Mouse (Mus musculus) heart, embryonic 13.5 days (tissue): ENCODE results near the gene Hmx1. TPM values are rescaled to one million over a fixed set of nuclear protein-coding genes. Genes with fewer than 3 reads are reported as not detected.
A peak's percentile ranks its signal among the peaks of the same experiment; 100 is the strongest.

Experiments used
- ATAC-seq: fragments of 200-750 bp; cut with Nextera tagmentation; 2 replicates; pipeline ENCODE4 v1.8.0; 2017; ENCODE audit warnings: moderate TSS enrichment; ENCODE audit not compliant: insufficient number of reproducible peaks, low FRiP score, low TSS enrichment; ENCODE audit errors: extremely low read depth
- H3K27ac ChIP-seq: fragments of 300-500 bp; sonication (generic); replicated peaks from 2 replicates; pipeline ENCODE4 v1.5.1; 2015; ENCODE audit warnings: moderate library complexity, mild to moderate bottlenecking, inconsistent platforms
- H3K27me3 ChIP-seq: fragments of 300-500 bp; sonication (generic); replicated peaks from 2 replicates; pipeline ENCODE4 v1.6.1; 2015; ENCODE audit warnings: mild to moderate bottlenecking, inconsistent platforms
- H3K36me3 ChIP-seq: fragments of 300-500 bp; sonication (generic); 2 replicates; pipeline ENCODE4 v1.6.1; 2015; ENCODE audit warnings: mild to moderate bottlenecking, inconsistent platforms
- H3K4me1 ChIP-seq: fragments of 300-500 bp; sonication (generic); 2 replicates; pipeline ENCODE4 v1.6.1; 2015; ENCODE audit warnings: inconsistent platforms
- H3K4me2 ChIP-seq: fragments of 300-500 bp; sonication (generic); 2 replicates; pipeline ENCODE4 v1.6.1; 2015; ENCODE audit warnings: inconsistent platforms, mild to moderate bottlenecking, moderate library complexity
- H3K4me3 ChIP-seq: fragments of 300-500 bp; sonication (generic); 2 replicates; pipeline ENCODE4 v1.5.1; 2015; ENCODE audit warnings: moderate library complexity, mild to moderate bottlenecking, inconsistent platforms
- H3K9ac ChIP-seq: fragments of 300-500 bp; sonication (generic); 2 replicates; pipeline ENCODE4 v1.6.1; 2015; ENCODE audit warnings: inconsistent platforms, mild to moderate bottlenecking, moderate library complexity
- H3K9me3 ChIP-seq: fragments of 300-500 bp; sonication (generic); 2 replicates; pipeline ENCODE4 v1.6.1; 2016; ENCODE audit warnings: inconsistent platforms
- WGBS: fragments of 180-500 bp; shearing (Covaris S2); methylation state at CpG from one replicate; pipeline ENCODE4 v1.1.7; 2015; ENCODE audit warnings: mixed read lengths; 5-methylcytosine and 5-hydroxymethylcytosine counted together
- polyA plus RNA-seq: library from polyadenylated mRNA; unstranded; fragments of >200 nt; fragmentation: Nextera tagmentation; extraction: Ambion mirVana; gene quantifications from 2 replicates; pipeline ENCODE4 v1.2.1, GENCODE M21; 2015

Gene Hmx1
- polyA plus RNA-seq, result 0.13 TPM in 1 of 2 replicates, not detected in the other

DNA sequence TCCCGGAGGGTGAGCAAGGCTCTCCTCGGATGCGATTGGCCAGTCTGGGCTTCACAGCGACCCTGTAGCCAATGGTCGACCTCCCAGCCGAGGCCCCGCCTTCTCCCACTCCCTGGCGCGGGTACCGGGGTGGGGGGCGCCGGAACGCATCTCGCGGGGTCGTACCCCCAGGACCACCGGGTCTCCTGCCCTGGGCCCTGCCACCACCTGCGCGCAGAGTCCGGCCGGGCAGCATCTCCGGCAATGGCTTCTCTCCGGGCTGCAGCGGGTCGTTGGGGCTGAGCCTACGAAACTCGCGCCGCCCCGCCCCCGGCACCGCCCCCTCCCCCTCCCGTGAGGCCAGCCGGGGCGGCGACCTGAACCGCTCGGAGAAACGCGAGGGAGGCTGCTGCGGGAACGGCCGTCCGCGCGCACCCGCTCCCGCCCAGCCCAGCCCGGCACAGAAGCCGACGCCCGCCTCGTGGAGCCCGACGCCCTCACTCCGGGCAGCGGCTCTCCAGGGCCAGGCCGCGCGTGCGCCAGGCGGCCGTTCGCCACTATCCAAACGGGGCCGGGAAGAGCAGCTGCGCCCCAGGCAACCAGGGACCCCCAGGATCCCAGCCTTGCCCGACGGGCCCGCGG is at the start of gene Hmx1:
TSS of gene Hmx1 (plus strand) at position 618 of the 621 bp plus-strand sequence.
- ATAC-seq, result 0 out of 2 replicates have a peak, but pooled peaks have one; percentile 47
- H3K36me3 ChIP-seq, result no peaks in the 10 kb centered on the region
- H3K9ac ChIP-seq, result no peak within 1 kb of the TSS
- peak within 1 kb of the TSS; percentile 75 for H3K4me2 ChIP-seq
- peaks cover 27% of the 10 kb centered on the region for H3K4me1 ChIP-seq
- WGBS, result under 1% methylated on average over 54 of the region's 71 CpGs
- H3K4me3 ChIP-seq, result peak within 1 kb of the TSS; percentile 60
- H3K27me3 ChIP-seq, result peaks cover 100% of the 10 kb centered on the region
- no peaks in the 10 kb centered on the region for H3K9me3 ChIP-seq
- no peak within 1 kb of the TSS for H3K27ac ChIP-seq

DNA sequence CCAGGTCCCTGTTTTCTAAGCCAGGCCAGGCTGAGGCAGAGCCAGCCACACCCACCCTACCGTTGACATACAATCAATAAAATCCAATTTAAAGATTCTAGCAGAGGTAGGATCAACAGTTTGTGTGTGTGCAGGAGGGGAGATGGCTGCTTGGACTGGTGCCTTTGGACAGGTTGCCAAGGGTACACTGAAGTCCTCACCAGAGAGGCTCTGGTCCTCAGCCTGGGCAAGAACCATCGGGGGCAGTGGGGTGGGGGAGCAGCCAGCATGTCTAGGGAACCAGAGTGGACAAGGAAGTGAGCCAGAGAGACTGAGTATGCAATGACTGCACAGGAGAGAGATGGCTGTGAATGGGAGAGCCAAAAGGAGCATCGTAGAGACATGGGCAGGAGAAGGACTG is 43.8 kb upstream of the Hmx1 start:
- no peak overlapping the region for H3K27ac ChIP-seq
- peaks cover 65% of the 10 kb centered on the region for H3K27me3 ChIP-seq
- no peak overlapping the region for H3K4me2 ChIP-seq

DNA sequence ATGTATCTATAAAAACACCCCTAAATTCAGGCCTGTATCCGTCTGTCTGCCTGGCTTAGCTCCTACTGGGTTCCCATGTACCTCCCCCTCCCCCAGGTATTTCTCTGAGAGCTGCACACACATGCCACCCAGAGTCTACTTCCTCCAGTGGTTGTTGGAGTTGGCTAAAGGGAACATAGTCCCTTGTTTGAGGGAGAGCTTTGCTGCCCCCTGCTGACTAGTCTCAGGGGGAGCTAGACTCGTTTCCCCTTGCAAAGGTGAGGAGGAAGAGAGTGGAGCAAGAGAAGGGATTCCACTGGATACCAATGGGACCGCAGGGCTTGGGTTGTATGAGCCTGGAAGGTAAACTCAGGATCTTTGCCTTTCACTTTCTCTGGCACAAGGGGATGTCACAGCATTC is 40.1 kb upstream of the Hmx1 start:
- no peaks in the 10 kb centered on the region for H3K9me3 ChIP-seq
- 12% methylated on average over 3 of the region's 3 CpGs for WGBS
- no peak overlapping the region for H3K4me3 ChIP-seq
- no peak overlapping the region for H3K4me2 ChIP-seq
- H3K27me3 ChIP-seq, result peaks cover 74% of the 10 kb centered on the region
- no peak for ATAC-seq
- H3K36me3 ChIP-seq, result no peaks in the 10 kb centered on the region
- H3K27ac ChIP-seq, result no peak overlapping the region
- H3K4me1 ChIP-seq, result no peaks in the 10 kb centered on the region
- H3K9ac ChIP-seq, result no peak overlapping the region

More for the DNA sequence above, 43.8 kb upstream of the Hmx1 start:
- Histone ChIP-seq H3K4me1 (no peaks in the 10 kb centered on the region), H3K36me3 (no peaks in the 10 kb centered on the region), H3K9ac (no peak overlapping the region), H3K9me3 (no peaks in the 10 kb centered on the region), H3K4me3 (no peak overlapping the region)
- ATAC-seq, result no peak
- 67% methylated on average over 3 of the region's 3 CpGs for WGBS

DNA sequence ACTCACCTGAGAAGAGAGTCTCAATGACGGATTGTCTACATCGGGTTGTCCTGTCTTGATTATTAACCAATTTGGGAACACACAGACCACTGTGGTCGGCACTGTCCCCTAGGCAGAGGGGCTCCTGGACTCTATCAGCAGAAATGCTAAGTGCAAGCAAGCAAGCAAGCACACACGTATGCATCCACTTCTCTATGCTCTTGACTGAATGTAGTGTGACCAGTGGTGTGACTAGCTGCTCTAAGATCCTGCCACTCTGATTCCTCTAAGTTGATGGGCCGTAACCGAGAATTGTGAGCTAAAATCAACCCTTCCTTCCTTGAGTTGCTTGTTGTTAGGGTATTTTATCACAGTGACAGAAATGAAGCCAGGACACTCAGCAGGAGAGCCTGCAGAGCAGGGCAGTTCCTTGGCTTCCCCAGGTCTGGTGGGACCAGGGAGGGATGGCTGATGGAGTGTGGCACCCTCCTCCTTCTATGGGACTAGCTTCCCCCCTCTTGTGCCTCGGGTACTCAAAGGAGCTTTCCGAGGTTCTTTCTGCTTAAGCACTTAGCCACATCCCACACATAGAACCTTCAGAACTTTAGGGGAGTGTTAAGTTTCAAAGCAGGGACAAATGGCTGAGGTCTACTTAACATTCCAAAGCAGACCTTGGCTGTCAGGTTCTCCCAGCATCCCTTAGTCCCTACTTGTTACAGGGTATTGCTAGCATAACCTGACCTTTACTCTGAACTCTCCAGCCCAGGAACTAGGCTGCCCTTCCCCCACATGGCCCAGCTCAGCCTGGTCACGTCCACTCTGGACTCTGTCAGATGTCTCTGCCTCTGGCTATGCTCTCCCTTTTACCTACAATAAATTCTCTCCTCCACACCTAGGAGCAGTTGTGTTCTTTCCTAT is 31.1 kb upstream of the Hmx1 start:
- ATAC-seq, result no peak
- Histone ChIP-seq H3K27me3 (peaks cover 35% of the 10 kb centered on the region), H3K9ac (no peak overlapping the region), H3K4me2 (no peak overlapping the region), H3K36me3 (no peaks in the 10 kb centered on the region), H3K4me1 (no peaks in the 10 kb centered on the region), H3K27ac (no peak overlapping the region), H3K4me3 (no peak overlapping the region), H3K9me3 (no peaks in the 10 kb centered on the region)
- WGBS, result 37% methylated on average over 9 of the region's 9 CpGs

DNA sequence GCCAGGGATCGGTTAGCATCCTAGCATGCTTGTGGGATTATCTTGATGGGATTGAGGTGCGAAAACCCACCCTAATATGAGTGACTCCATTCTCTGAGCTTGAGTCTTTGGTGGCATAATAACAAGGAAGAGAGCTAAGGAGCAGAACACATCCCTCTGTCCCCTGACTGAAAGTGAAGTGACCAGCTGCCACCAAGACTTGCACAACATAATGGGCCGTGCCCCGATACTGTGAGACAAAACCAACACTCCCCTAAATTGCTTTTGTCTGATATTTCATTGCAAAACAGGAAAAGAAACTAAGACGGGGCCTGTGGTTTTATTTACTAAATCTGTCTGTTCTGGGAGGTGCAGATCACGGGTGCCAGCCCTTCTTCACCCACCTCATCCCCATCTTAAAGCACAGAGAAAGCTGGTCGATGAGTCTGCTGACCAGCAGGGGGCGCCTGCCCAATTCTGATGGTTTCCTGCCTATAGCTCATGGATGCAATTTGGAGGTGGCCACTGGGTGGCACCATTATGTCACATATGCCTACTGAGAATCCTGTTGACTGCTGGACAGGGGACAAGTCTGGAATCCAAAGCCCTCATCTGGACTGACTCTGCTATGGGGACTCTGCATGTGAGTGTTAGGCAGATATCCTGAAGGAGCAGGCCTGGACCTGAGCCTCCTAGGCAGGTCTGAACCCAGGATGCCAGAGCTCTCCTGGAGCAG is 27.2 kb upstream of the Hmx1 start:
- H3K36me3 ChIP-seq, result no peaks in the 10 kb centered on the region
- no peaks in the 10 kb centered on the region for H3K4me1 ChIP-seq
- 44% methylated on average over 8 of the region's 8 CpGs for WGBS
- H3K9ac ChIP-seq, result no peak overlapping the region
- ATAC-seq, result no peak
- H3K4me2 ChIP-seq, result no peak overlapping the region
- H3K9me3 ChIP-seq, result no peaks in the 10 kb centered on the region
- H3K27ac ChIP-seq, result no peak overlapping the region
- peaks cover 68% of the 10 kb centered on the region for H3K27me3 ChIP-seq
- no peak overlapping the region for H3K4me3 ChIP-seq

DNA sequence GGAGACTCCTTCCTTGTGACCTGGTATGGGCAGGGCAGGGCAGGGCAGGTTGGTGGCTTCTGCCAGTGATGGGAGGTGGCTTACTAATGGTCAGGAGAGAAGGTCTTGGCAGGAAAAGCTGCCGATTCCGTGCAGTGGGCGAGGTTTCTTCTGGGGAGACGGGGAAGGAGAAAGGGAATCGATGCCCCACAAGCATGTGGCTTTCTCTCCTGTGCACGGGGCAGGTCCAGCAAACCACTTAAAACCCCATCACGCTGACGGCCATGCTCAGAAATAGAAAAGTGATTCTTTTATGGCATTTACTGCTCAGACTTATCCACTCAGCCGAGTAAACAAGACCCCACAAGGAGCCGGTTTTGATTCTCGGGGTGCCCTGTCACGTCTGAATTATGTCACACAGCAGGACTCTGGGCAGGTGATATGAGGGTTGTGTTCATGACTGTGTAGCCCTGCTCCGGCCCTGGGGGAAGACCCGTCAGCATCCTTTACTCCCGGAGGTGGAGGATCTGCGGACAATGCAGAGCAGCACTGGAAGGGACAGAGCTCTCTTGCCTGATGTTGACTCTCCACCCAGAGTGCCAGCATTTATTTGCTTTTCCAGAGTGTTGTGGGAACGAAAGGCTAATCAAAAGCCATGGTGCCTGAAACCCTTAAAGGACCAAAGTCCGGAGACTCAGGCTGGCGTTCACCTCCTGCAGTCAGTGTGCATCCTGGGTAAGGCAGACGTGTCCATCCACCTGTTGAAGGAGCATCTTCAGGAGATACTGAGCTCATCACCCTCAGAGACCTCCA is 22.5 kb upstream of the Hmx1 start:
- 64% methylated on average over 20 of the region's 20 CpGs for WGBS
- Histone ChIP-seq H3K27me3 (peaks cover 80% of the 10 kb centered on the region), H3K9me3 (peaks cover 4% of the 10 kb centered on the region; the same call in 1 of the 2 replicates), H3K4me3 (no peak overlapping the region), H3K27ac (no peak overlapping the region), H3K9ac (no peak overlapping the region), H3K36me3 (no peaks in the 10 kb centered on the region), H3K4me1 (no peaks in the 10 kb centered on the region), H3K4me2 (no peak overlapping the region)
- ATAC-seq, result no peak

DNA sequence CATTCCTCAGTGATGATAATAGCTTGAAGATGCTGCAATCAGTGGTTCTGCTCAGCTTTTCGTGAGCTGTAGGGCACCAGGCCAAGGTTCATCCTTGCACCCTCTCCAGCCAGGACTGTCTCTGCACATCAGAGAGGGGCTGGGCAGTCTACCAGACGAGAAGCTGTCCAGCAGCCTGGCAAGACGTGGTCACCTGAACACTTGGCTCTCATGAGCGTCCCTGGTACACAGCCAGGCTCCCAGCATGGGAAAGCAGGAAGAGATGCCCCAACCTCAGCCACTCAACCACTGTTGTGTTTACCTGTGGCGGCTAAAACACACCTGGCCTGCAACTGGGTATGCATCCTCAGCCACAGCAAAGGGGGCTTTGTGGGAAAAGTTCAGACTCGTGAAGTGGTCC is 20.0 kb upstream of the Hmx1 start:
- 64% methylated on average over 6 of the region's 6 CpGs for WGBS
- Histone ChIP-seq H3K9me3 (peaks cover 4% of the 10 kb centered on the region; the same call in 1 of the 2 replicates), H3K27ac (no peak overlapping the region), H3K4me1 (no peaks in the 10 kb centered on the region), H3K4me2 (no peak overlapping the region), H3K36me3 (no peaks in the 10 kb centered on the region), H3K4me3 (no peak overlapping the region), H3K9ac (no peak overlapping the region), H3K27me3 (peaks cover 80% of the 10 kb centered on the region)
- no peak for ATAC-seq

DNA sequence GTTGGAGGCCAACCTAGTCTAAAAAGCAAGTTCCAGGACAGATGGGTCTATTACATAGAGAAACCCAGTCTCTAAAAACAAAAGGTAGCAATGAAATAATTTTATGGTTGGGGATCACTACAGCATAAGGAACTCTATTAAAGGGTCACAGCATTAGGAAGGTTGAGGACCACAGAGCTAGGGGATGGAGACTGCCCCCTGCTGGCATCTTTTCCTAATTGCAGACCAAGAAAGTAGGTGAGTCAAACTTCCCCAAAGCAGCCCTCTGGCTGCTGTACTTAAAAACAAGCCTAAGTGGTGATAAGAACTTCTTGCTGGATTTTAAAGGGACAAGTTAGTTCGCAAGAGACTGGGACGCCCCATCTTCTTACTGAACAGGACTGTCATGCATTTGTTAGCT is 9.8 kb upstream of the Hmx1 start:
- Histone ChIP-seq H3K27ac (no peak overlapping the region), H3K4me2 (no peak overlapping the region), H3K9ac (no peak overlapping the region), H3K9me3 (no peaks in the 10 kb centered on the region), H3K27me3 (peaks cover 99% of the 10 kb centered on the region), H3K4me1 (no peaks in the 10 kb centered on the region), H3K4me3 (no peak overlapping the region), H3K36me3 (no peaks in the 10 kb centered on the region)
- ATAC-seq, result no peak
- 45% methylated on average over 2 of the region's 2 CpGs for WGBS

DNA sequence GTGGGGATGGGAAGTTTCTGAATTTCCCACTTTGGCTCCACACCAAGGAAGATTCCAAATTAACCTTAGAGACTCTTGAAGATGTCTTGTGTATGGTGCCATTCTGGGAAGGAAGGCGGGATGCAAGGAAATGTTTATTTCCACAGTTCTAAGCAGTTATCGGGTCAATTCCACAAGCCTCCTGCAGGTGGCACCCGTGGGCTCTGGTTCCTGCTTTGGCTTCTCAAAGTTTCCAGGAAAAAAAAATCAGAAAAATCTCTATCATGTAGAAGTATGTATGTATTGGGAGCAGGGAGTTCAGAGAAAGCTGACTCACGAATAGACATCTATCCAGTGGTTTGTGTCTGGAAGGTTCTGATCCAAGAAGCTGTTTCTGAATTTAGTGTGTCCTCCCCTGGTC is 9.1 kb upstream of the Hmx1 start:
- H3K27me3 ChIP-seq, result peaks cover 99% of the 10 kb centered on the region
- 1% methylated on average over 4 of the region's 4 CpGs for WGBS
- ATAC-seq, result no peak
- no peak overlapping the region for H3K4me2 ChIP-seq
- no peaks in the 10 kb centered on the region for H3K9me3 ChIP-seq
- H3K9ac ChIP-seq, result no peak overlapping the region
- no peaks in the 10 kb centered on the region for H3K4me1 ChIP-seq
- no peak overlapping the region for H3K27ac ChIP-seq
- H3K4me3 ChIP-seq, result no peak overlapping the region
- no peaks in the 10 kb centered on the region for H3K36me3 ChIP-seq

DNA sequence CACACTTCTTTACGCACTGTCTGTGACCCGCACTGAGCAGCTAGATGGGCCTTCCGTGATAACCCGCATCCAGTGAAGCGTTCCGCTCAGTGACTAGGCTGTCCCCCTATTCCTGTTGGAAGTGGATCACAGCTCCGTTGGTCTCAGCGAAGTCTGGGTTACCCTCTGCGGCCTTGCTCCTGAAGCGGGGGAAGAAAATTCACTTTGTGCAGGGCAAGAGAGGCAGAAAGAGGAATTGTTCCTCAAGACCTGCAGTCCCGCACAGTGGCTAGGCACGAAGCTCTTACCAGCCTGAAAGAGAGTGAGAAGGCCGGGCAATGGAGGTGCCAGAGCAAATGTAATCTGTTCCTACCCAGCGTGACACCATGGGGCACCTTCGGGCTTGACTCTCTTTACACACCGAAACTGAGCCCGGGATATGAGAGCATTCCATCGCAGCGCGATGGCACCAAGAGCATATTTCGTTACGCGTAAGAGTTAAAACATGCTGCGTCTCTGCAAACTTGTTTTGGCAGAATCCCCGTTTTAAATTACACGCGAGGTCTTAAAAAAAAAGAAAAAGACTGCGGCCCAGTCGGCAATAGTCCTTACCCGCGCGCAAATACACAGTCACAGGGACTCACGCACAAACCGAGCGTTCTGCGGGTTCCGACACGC is 946 bp upstream of the Hmx1 start:
- no peaks in the 10 kb centered on the region for H3K36me3 ChIP-seq
- peaks cover 100% of the 10 kb centered on the region for H3K27me3 ChIP-seq
- peaks cover 27% of the 10 kb centered on the region for H3K4me1 ChIP-seq
- H3K9ac ChIP-seq, result no peak overlapping the region
- no peak overlapping the region for H3K27ac ChIP-seq
- H3K9me3 ChIP-seq, result no peaks in the 10 kb centered on the region
- peak overlapping the region; percentile 60 for H3K4me3 ChIP-seq
- 2% methylated on average over 38 of the region's 38 CpGs for WGBS
- ATAC-seq, result no peak
- peak overlapping the region; percentile 75 for H3K4me2 ChIP-seq
